Mouse (Mus musculus): ENCODE data around the gene Smcr8.
A peak's percentile ranks its signal among the peaks of the same experiment; 100 is the strongest.

Smcr8 gene

GRCm38 (mm10) chr11:60776829-60777740, at the start of gene Smcr8, which contains the start of gene Top3a:
Smcr8 (plus strand) TSS chr11:60777524.
Top3a (minus strand) TSS chr11:60777365.
- peak; percentile 81 for DNase-seq (ENCODE audit: low read depth, low spot score)

GRCm38 (mm10) chr11:60728260-60728761, 49.0 kb upstream of the Smcr8 start, which contains the start of gene Mief2:
Mief2 (plus strand) TSS chr11:60728398.
- peak; percentile 86 for DNase-seq (ENCODE audit: low read depth, low spot score)

- no peak for DNase-seq (ENCODE audit: low read depth, low spot score)
These were observed 48.1 kb upstream of the Smcr8 start for GRCm38 (mm10) chr11:60729217-60729641.

- no peak for DNase-seq (ENCODE audit: low read depth, low spot score)
These were observed 47.2 kb upstream of the Smcr8 start for GRCm38 (mm10) chr11:60730169-60730568.

DNA sequence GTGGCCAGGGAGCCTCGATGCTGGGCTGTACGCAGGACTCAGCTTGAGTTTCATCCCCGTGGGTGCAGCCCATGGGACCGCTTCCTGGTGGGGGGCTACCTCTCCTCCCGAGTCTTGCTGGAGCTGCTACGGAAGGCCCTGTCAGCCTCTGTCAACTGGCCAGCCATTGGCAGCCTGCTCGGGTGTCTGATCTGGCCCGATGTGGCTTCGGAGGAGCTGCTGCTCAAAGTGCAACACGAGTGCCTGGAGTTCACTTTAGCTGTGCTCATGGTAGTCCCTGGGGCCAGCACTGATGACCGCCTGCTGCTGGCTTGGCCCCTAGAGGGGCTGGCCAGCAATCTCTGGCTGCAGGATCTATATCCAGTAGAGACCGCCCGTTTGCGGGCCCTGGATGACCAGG, 46.1 kb upstream of the Smcr8 start:
- DNase-seq (ENCODE audit: low read depth, low spot score): no peak

- no peak for DNase-seq (ENCODE audit: low read depth, low spot score)
These were observed 43.1 kb upstream of the Smcr8 start for GRCm38 (mm10) chr11:60734206-60734605.

DNA sequence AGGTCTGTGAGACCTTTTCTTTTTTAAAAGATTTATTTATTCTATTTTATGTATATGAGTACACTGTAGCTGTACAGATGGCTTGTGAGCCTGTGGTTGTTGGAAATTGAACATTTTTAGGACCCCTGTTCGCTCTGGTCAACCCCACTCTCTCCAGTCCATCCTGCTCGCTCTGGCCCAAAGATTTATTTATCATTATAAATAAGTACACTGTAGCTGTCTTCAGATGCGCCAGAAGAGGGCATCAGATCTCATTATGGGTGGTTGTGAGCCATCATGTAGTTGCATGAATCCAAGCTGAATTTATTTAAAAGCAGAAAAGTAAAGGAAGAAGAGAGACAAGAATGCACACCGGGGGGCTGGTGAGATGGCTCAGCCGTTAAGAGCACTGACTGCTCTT, 42.1 kb upstream of the Smcr8 start:
- DNase-seq (ENCODE audit: low read depth, low spot score): no peak

DNA sequence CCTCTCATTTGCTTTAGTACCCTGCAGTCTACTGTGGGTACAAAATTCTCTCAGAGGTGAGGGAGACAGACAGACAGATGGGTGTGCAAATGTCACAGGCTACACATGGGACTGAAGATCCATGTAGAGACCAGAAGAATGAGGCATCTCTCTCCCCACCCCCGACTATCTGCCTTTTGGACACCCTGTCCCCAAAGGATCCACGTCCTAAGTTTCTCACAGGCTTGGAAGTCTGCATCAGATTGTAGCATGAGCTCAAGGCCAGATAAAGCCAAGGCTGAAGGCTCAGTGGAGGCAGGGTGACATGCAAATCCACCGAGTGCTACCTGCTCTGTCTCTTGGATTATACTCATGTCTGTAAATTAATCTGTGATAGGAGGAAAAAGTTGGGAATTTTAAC, 40.8 kb upstream of the Smcr8 start:
- DNase-seq (ENCODE audit: low read depth, low spot score): no peak

DNA sequence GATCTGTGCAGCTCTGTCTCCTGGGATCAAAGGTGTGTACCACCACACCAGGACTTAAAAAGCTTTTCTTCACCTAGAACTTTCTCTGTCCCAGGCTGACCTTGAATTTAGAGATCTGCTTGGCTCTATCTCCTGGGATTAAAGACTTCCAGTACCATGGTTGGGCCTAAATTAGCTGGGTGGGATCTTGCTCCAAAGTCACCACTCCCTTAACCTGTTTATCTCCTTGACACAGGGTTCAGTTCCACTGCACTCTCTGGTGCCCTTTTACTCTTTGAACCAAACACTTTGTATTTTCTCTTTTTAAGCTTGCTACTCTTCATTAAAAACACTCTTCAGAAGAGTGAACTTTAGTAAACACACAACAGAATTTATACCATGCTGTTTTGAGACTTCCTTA, 39.9 kb upstream of the Smcr8 start:
- DNase-seq (ENCODE audit: low read depth, low spot score): no peak

DNA sequence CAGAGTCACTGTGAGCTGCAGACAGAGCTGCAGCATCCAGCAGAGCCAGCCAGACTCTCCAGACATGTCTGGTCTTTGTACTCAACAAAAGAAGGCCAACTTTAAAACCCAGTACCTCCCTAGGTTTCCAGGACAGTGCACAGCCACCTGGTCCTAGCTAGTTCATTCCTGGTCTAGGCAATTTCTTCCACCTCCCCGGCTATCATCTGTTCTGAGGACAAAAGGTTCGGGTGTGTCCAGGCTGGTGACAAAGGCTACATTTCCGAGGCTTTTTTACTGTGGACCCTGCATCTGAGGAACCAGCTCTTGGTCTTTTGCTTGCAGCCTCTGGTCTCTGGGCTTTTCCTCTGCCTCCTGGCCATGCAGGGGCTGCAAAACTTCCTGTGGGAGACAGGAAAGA, 37.0 kb upstream of the Smcr8 start:
- DNase-seq (ENCODE audit: low read depth, low spot score): no peak

GRCm38 (mm10) chr11:60755570-60755969, 21.8 kb upstream of the Smcr8 start:
- DNase-seq (ENCODE audit: low read depth, low spot score): no peak

DNA sequence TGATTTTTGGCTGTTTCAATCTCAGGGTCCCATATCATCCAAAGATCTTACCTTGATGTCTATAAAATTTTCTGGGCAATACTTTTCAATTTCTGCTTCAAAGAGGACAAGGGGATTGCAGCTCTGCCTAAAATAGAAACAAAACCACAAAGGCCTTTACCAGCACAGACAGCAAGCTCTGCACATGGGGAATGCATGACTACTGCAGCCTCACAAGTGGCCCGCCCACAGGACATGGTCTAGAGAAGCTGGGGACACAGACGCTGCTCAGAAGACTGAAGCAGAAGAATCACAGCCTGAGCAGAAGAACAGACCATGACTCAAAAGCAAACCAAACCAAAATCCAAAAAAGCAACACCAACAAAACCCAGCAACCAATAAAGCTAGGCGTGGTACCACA, 15.6 kb upstream of the Smcr8 start:
- no peak for DNase-seq (ENCODE audit: low read depth, low spot score)

DNA sequence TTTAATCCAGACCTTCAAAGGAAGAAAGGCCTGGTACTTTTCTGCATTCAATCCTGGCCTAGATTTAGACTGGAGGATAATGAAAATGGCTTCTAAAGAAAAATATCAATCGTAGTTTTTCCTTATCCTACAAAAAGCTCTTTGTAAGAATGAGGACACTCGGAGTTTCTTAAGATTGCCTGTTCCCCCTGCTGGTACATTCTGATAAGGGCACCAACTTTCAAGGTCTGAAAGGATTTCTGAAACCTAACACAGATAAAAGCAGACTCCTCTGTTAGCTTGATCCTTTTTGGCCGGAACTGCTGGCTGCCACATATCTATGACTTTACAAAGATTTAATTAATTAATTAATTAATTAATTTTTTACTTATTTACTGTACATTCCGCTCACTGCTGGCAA, 10.4 kb upstream of the Smcr8 start:
- no peak for DNase-seq (ENCODE audit: low read depth, low spot score)

DNA sequence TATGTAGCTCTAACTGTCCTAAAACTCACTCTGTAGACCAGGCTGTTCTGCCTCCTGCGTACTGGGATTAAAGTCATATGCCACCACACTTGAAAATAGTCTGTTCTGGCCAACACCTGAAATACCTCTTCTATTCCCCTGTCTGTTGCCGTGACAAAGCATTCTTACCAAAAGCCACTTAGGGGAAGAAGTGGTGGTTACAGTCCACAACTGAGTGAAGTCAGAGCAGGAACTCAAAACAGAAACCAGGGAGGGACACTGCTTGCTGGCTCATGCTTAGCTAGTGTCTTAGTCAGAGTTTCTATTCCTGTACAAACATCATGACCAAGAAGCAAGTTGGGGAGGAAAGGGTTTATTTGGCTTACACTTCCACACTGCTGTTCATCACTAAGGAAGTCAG, 8.0 kb upstream of the Smcr8 start:
- no peak for DNase-seq (ENCODE audit: low read depth, low spot score)

DNA sequence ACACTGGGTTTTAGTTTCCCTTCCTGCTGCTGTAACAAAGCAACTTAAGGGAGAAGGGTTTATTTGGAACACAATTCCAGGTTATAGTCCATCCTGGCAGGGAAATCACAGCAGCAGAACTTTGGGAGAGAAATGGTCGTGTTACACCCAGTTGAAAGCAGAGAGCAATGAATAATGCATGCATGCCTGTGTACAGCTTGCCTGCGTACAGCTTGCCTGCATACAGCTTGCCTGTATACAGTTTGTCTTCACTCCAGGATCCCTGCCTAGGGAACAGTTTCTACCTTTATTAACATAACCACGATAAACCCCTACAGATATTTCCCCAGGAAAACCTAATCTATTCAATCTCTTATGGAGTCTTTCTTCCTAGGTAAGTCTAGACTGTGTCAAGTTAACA, 6.5 kb upstream of the Smcr8 start:
- no peak for DNase-seq (ENCODE audit: low read depth, low spot score)

- no peak for DNase-seq (ENCODE audit: low read depth, low spot score)
These were observed 5.2 kb upstream of the Smcr8 start for GRCm38 (mm10) chr11:60772161-60772560.

DNA sequence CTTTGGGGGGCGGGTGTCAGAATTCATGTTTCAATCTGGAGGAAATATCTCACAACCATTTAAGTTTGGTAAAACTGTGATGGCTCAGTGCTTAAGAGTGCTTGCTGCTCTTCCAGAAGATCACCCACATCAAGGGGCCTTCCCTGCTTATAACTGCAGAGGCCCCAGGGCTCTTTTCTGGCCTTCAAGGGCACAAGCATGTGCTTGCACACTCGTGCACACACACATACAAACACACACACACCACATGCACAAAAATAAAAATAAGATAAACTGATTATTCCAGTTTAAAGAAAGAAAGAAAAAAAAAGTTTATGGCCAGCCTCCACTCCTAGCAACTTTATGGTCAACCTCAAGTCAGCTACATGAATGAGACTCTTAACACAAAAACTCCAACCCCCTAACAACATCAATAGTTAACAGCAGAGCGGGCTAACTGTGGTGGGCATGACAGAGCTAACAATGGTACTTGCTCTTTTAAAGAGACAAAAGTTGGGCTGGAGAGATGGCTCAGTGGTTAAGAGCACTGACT, 3.1 kb upstream of the Smcr8 start:
- no peak for DNase-seq (ENCODE audit: low read depth, low spot score)

- DNase-seq (ENCODE audit: low read depth, low spot score): no peak
These were observed 2.5 kb upstream of the Smcr8 start for GRCm38 (mm10) chr11:60774841-60775240.

DNA sequence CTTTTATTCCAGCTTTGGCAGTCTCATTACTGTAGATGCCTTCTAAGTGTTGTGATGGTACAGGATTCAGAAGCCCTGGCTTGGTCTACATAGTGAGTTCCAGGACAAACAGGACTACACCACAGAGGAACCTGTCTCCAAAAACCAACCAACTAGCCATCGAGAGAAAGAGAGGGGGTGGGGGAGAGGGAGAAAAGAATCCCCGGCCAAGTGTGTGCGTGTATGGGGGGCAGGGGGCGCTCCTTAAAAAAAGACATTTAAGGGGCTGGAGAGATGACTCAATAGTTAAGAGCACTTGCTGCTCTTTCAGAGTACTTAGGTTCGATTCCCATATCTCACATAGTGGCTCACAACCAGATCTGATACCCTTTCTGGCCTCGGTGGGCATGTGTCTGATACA, 1.7 kb upstream of the Smcr8 start:
- no peak for DNase-seq (ENCODE audit: low read depth, low spot score)

DNA sequence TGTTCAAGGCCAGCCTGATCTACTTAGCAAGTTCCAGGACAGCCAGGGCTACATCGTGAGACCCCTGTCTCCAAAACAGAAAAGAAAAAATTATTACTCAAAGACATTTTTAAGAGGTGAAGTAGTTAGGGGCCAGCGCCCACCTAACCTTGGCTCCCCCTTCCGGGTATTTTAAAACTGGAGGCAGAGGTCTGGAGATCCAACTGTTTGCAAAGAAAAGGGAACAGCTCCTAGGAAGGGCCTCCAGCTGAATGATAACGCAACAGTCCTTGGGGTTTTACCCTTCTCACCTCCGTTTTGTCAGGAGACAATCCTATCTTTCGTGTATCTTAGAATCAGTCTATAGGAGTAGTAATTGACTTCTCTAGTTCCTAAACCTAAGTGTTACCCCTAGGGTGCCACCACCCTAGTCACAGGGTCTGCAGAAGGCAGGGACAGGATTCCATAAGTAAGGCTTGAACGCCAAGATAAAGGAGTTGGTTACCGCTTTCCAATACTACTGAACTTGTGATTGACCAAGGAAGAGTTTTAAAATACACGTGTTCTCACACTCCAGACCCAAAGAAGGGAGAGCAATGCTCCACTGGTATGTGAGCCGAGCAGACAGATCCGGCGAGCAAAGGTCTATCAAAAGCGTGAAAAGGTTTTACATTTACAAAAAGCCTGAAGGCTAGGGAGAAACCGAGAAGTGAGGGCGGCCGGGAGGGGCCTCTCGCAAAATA, 1.1 kb upstream of the Smcr8 start:
- no peak for DNase-seq (ENCODE audit: low read depth, low spot score)

- no peak for DNase-seq (ENCODE audit: low read depth, low spot score)
These were observed 562 bp downstream of the Smcr8 start for GRCm38 (mm10) chr11:60777801-60778370.

DNA sequence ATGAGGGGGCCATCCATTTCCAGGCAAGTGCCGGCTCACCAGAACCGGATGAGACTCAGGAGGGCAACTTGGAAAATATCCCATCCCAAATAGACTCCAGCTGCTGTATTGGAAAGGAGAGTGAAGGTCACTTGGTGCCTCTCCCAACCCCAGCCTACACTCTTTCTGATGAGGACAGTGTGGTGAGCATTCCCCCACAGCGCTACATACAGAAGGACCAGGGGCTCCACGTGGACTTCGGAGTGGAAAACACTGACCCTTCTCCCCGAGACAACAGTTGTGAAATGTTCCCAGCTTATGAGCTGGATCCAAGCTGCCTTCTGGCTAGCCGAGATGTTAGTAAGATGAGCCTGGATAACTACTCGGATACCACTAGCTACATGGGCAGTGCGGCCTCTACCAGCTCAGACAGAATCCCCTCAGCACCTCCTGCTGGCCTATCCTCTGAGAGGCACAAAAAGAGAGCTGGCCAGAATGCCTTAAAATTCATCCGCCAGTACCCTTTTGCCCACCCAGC, 2.4 kb downstream of the Smcr8 start:
- DNase-seq (ENCODE audit: low read depth, low spot score): no peak
